Mouse (Mus musculus) embryonic fibroblast, embryonic 13.5 days (primary cell): Measurements from ENCODE around the gene Stx16.

Experiments
- CTCF ChIP-seq: IDR thresholded peaks from 2 replicates; pipeline ENCODE4 v1.5.1; 2011; ENCODE audit warnings: mild to moderate bottlenecking, control low read depth, low read length, moderate library complexity, borderline replicate concordance; ENCODE audit not compliant: insufficient read depth
- POLR2A ChIP-seq: IDR thresholded peaks from 2 replicates; pipeline ENCODE4 v1.6.1; 2011; ENCODE audit warnings: low read depth, mild to moderate bottlenecking, control low read depth, low read length, moderate library complexity

- TF ChIP-seq POLR2A (no peak), CTCF (no peak)
These were observed 17.7 kb upstream of the Stx16 start for GRCm38 (mm10) chr2:174058316-174058939.
